Mouse (Mus musculus) embryonic fibroblast, embryonic 13.5 days (primary cell): Measurements from ENCODE around the gene Klk1b26.

ENCODE experiments used
- CTCF ChIP-seq: IDR thresholded peaks from 2 replicates; pipeline ENCODE4 v1.5.1; 2011; ENCODE audit warnings: mild to moderate bottlenecking, control low read depth, low read length, moderate library complexity, borderline replicate concordance; ENCODE audit not compliant: insufficient read depth
- POLR2A ChIP-seq: IDR thresholded peaks from 2 replicates; pipeline ENCODE4 v1.6.1; 2011; ENCODE audit warnings: low read depth, mild to moderate bottlenecking, control low read depth, low read length, moderate library complexity

GRCm38 (mm10) chr7:43967058-43967457, 44.9 kb upstream of the Klk1b26 start:
- TF ChIP-seq POLR2A: no peak
- TF ChIP-seq CTCF: no peak
